Mouse (Mus musculus): ENCODE measurements around the gene Ctnnd2. TPM values are rescaled to one million over a fixed set of nuclear protein-coding genes. Genes with fewer than 3 reads are reported as not detected.

Ctnnd2 gene
- polyA plus RNA-seq, 1 experiment: 0.31 TPM

- WGBS: 88% methylated on average over 10 of the region's 10 CpGs
- DNase-seq (ENCODE audit: low read depth, low spot score): no peak
These were observed 63.0 kb downstream of the Ctnnd2 start for GRCm38 (mm10) chr15:30235210-30236034.

GRCm38 (mm10) chr15:30240881-30241280 is 68.5 kb downstream of the Ctnnd2 start:
- whole genome bisulfite sequencing: 79% methylated on average over 2 of the region's 2 CpGs

GRCm38 (mm10) chr15:30268822-30269221 is 96.4 kb downstream of the Ctnnd2 start:
- WGBS: 83% methylated on average over 10 of the region's 10 CpGs
- DNase-seq (ENCODE audit: low read depth, low spot score): no peak

More at GRCm38 (mm10) chr15:30240881-30241280, 68.5 kb downstream of the Ctnnd2 start:
- DNase-seq (ENCODE audit: low read depth, low spot score): no peak

- 43% methylated on average over 8 of the region's 8 CpGs for WGBS
These were observed 98.8 kb downstream of the Ctnnd2 start for GRCm38 (mm10) chr15:30271141-30271572.

GRCm38 (mm10) chr15:30272326-30272725 is 99.9 kb downstream of the Ctnnd2 start:
- DNase-seq (ENCODE audit: low read depth, low spot score): no peak
- WGBS: 78% methylated on average over 4 of the region's 4 CpGs

More at GRCm38 (mm10) chr15:30271141-30271572, 98.8 kb downstream of the Ctnnd2 start:
- no peak for DNase-seq (ENCODE audit: low read depth, low spot score)

- 87% methylated on average over 5 of the region's 5 CpGs for WGBS
- DNase-seq (ENCODE audit: low read depth, low spot score): no peak
These were observed 103.3 kb downstream of the Ctnnd2 start for GRCm38 (mm10) chr15:30275721-30276120.

- no peak for DNase-seq (ENCODE audit: low read depth, low spot score)
- WGBS: 57% methylated on average over 4 of the region's 4 CpGs
These were observed 104.3 kb downstream of the Ctnnd2 start for GRCm38 (mm10) chr15:30276691-30277090.

- WGBS: 87% methylated on average over 4 of the region's 4 CpGs
- DNase-seq (ENCODE audit: low read depth, low spot score): no peak
These were observed 106.2 kb downstream of the Ctnnd2 start for GRCm38 (mm10) chr15:30278610-30279009.

GRCm38 (mm10) chr15:30285572-30286244 is 113.3 kb downstream of the Ctnnd2 start:
- no peak for DNase-seq (ENCODE audit: low read depth, low spot score)
- 24% methylated on average over 15 of the region's 15 CpGs for WGBS

GRCm38 (mm10) chr15:30286245-30286642 is 113.9 kb downstream of the Ctnnd2 start:
- DNase-seq (ENCODE audit: low read depth, low spot score): no peak
- WGBS: 58% methylated on average over 7 of the region's 7 CpGs

GRCm38 (mm10) chr15:30302824-30303223 is 130.4 kb downstream of the Ctnnd2 start:
- WGBS: 68% methylated on average over 2 of the region's 2 CpGs
- DNase-seq (ENCODE audit: low read depth, low spot score): no peak

GRCm38 (mm10) chr15:30306437-30306836 is 134.0 kb downstream of the Ctnnd2 start:
- DNase-seq (ENCODE audit: low read depth, low spot score): no peak
- WGBS: 85% methylated on average over 7 of the region's 7 CpGs

GRCm38 (mm10) chr15:30322543-30322942 is 150.2 kb downstream of the Ctnnd2 start:
- WGBS: 22% methylated on average over 2 of the region's 2 CpGs
- no peak for DNase-seq (ENCODE audit: low read depth, low spot score)

- DNase-seq (ENCODE audit: low read depth, low spot score): no peak
- 69% methylated on average over 2 of the region's 2 CpGs for WGBS
These were observed 161.2 kb downstream of the Ctnnd2 start for GRCm38 (mm10) chr15:30333336-30334310.

- WGBS: 38% methylated on average over 6 of the region's 6 CpGs
- no peak for DNase-seq (ENCODE audit: low read depth, low spot score)
These were observed 166.3 kb downstream of the Ctnnd2 start for GRCm38 (mm10) chr15:30338585-30339197.

GRCm38 (mm10) chr15:30345754-30346153 is 173.4 kb downstream of the Ctnnd2 start:
- 89% methylated on average over 5 of the region's 5 CpGs for WGBS

GRCm38 (mm10) chr15:30364491-30364890 is 192.1 kb downstream of the Ctnnd2 start:
- DNase-seq (ENCODE audit: low read depth, low spot score): no peak
- 93% methylated on average over 1 of the region's 1 CpGs for WGBS

More at GRCm38 (mm10) chr15:30345754-30346153, 173.4 kb downstream of the Ctnnd2 start:
- DNase-seq (ENCODE audit: low read depth, low spot score): no peak

GRCm38 (mm10) chr15:30369997-30370396 is 197.6 kb downstream of the Ctnnd2 start:
- WGBS: 78% methylated on average over 7 of the region's 7 CpGs
- no peak for DNase-seq (ENCODE audit: low read depth, low spot score)

- WGBS: 60% methylated on average over 2 of the region's 2 CpGs
These were observed 198.8 kb downstream of the Ctnnd2 start for GRCm38 (mm10) chr15:30371151-30371550.

More at GRCm38 (mm10) chr15:30371151-30371550, 198.8 kb downstream of the Ctnnd2 start:
- DNase-seq (ENCODE audit: low read depth, low spot score): no peak

Measured in large intestine, adult 2 months (tissue).